Mouse (Mus musculus) CH12.LX (cell line): ENCODE measurements at regions not wholly inside any gene's neighbourhood (a gene's known extent, or its start where the extent isn't known, plus 50 kb on each side); places are given as distances from the start of the nearest gene placed in this dataset.

Experiments
- DNase-seq: peaks from one replicate; pipeline ENCODE4 v3.0.0-alpha.2; 2013; ENCODE audit errors: extremely low read depth
- H3K27ac ChIP-seq: 2 replicates; pipeline ENCODE4 v1.5.1; 2012; ENCODE audit warnings: low read depth, mild to moderate bottlenecking, control low read depth, moderate library complexity; ENCODE audit not compliant: insufficient read depth
- H3K27me3 ChIP-seq: replicated peaks from 2 replicates; pipeline ENCODE3; 2012; ENCODE audit warnings: inconsistent platforms
- H3K36me3 ChIP-seq, 2 experiments: replicated peaks in 1 of 2; 2 replicates each; pipeline versions ENCODE3 to v1.6.1; 2012; ENCODE audit warnings: inconsistent platforms in 1 of 2, low read length in 1 of 2, mild to moderate bottlenecking in 1 of 2, mixed read lengths in 1 of 2, moderate library complexity in 1 of 2; ENCODE audit not compliant: control insufficient read depth in 1 of 2, insufficient read depth in 1 of 2
- H3K4me1 ChIP-seq, 2 experiments: 2 replicates each; pipeline ENCODE4 v1.6.1; 2012; ENCODE audit warnings: inconsistent platforms in 1 of 2, moderate library complexity in 1 of 2; ENCODE audit not compliant: insufficient read depth in 2 of 2, control insufficient read depth in 1 of 2
- H3K4me2 ChIP-seq: 2 replicates; pipeline ENCODE4 v1.6.1; 2012; ENCODE audit warnings: low read depth, mild to moderate bottlenecking, control low read depth; ENCODE audit not compliant: poor library complexity, insufficient read depth, severe bottlenecking
- H3K4me3 ChIP-seq, 3 experiments: fragments of 150-350 bp in 1 of 3; sonication (generic) in 1 of 3; replicated peaks in 1 of 3; 2 replicates each; pipeline versions ENCODE3 to v1.5.1; 2011 to 2012; ENCODE audit warnings: low read depth in 2 of 3, low read length in 2 of 3, mild to moderate bottlenecking in 2 of 3, moderate library complexity in 2 of 3, control low read depth in 1 of 3, improper control_type of control experiment in 1 of 3, inconsistent platforms in 1 of 3, mixed read lengths in 1 of 3; ENCODE audit not compliant: poor library complexity in 1 of 3
- H3K79me2 ChIP-seq: replicated peaks from 2 replicates; pipeline ENCODE4 v1.6.1; 2012; ENCODE audit warnings: mild to moderate bottlenecking, moderate library complexity; ENCODE audit not compliant: control insufficient read depth, poor library complexity, insufficient read depth, severe bottlenecking; ENCODE audit errors: extremely low read depth
- H3K9ac ChIP-seq: 2 replicates; pipeline ENCODE4 v1.6.1; 2012; ENCODE audit warnings: low read depth, mild to moderate bottlenecking, control low read depth, moderate library complexity; ENCODE audit not compliant: insufficient read depth
- H3K9me3 ChIP-seq: replicated peaks from 2 replicates; pipeline ENCODE3; 2012; ENCODE audit warnings: low read length, inconsistent platforms, mixed read lengths
- BHLHE40 ChIP-seq: IDR thresholded peaks from 2 replicates; pipeline ENCODE4 v1.6.1; 2011; ENCODE audit warnings: mild to moderate bottlenecking, low read depth, low read length, improper control_type of control experiment
- CHD1 ChIP-seq: IDR thresholded peaks from 2 replicates; pipeline ENCODE4 v1.6.1; 2012; ENCODE audit warnings: low read depth, low read length, improper control_type of control experiment, inconsistent platforms
- CHD2 ChIP-seq: IDR thresholded peaks from 2 replicates; pipeline ENCODE4 v1.6.1; 2011; ENCODE audit warnings: low read length, improper control_type of control experiment
- CTCF ChIP-seq, 2 experiments: IDR thresholded peaks in 1 of 2; conservative IDR thresholded peaks in 1 of 2; 2 replicates each; pipeline ENCODE4 v1.5.1; 2011 to 2012; ENCODE audit warnings: low read depth in 2 of 2, low read length in 2 of 2, improper control_type of control experiment in 1 of 2, inconsistent platforms in 1 of 2, mild to moderate bottlenecking in 1 of 2, moderate library complexity in 1 of 2
- E2F4 ChIP-seq: IDR thresholded peaks from 2 replicates; pipeline ENCODE4 v1.6.1; 2011; ENCODE audit warnings: low read depth, low read length, improper control_type of control experiment; ENCODE audit not compliant: insufficient replicate concordance
- ETS1 ChIP-seq: conservative IDR thresholded peaks from 2 replicates; pipeline ENCODE4 v1.6.1; 2012; ENCODE audit warnings: low read depth, mild to moderate bottlenecking, inconsistent platforms, low read length, improper control_type of control experiment, moderate library complexity
- IRF4 ChIP-seq: IDR thresholded peaks from 2 replicates; pipeline ENCODE4 v1.6.1; 2014; ENCODE audit warnings: low read depth, mild to moderate bottlenecking, inconsistent platforms, low read length, improper control_type of control experiment
- KAT2A ChIP-seq: IDR thresholded peaks from 2 replicates; pipeline ENCODE4 v1.6.1; 2012; ENCODE audit warnings: low read length, improper control_type of control experiment, inconsistent platforms; ENCODE audit not compliant: insufficient replicate concordance
- MAX ChIP-seq: IDR thresholded peaks from 2 replicates; pipeline ENCODE4 v1.6.1; 2011; ENCODE audit warnings: low read length, improper control_type of control experiment
- MYC ChIP-seq: IDR thresholded peaks from 2 replicates; pipeline ENCODE4 v1.6.1; 2011; ENCODE audit warnings: low read depth, mild to moderate bottlenecking, improper control_type of control experiment, low read length
- PAX5 ChIP-seq: IDR thresholded peaks from 2 replicates; pipeline ENCODE4 v1.6.1; 2012; ENCODE audit warnings: low read length, inconsistent platforms, mixed read lengths
- RAD21 ChIP-seq: IDR thresholded peaks from 2 replicates; pipeline ENCODE4 v1.6.1; 2011; ENCODE audit warnings: low read depth, mild to moderate bottlenecking, low read length, improper control_type of control experiment, moderate library complexity
- SIN3A ChIP-seq: IDR thresholded peaks from 2 replicates; pipeline ENCODE4 v1.6.1; 2012; ENCODE audit warnings: low read length, improper control_type of control experiment, inconsistent platforms
- TBP ChIP-seq: conservative IDR thresholded peaks from 2 replicates; pipeline ENCODE4 v1.6.1; 2011; ENCODE audit warnings: low read depth, low read length, improper control_type of control experiment
- USF1 ChIP-seq: IDR thresholded peaks from 2 replicates; pipeline ENCODE4 v1.6.1; 2014; ENCODE audit warnings: low read depth, mild to moderate bottlenecking, inconsistent platforms, low read length, improper control_type of control experiment
- ZC3H11A ChIP-seq: IDR thresholded peaks from 2 replicates; pipeline ENCODE4 v1.6.1; 2012; ENCODE audit warnings: low read depth, mild to moderate bottlenecking, inconsistent platforms, low read length, improper control_type of control experiment
- ZKSCAN1 ChIP-seq: IDR thresholded peaks from 2 replicates; pipeline ENCODE4 v1.6.1; 2012; ENCODE audit warnings: low read depth, inconsistent platforms, low read length, improper control_type of control experiment, borderline replicate concordance
- dilution Hi-C: fragments of 300-500 bp; cut with MboI; formaldehyde crosslinking; loops from 2 replicates; pipeline ENCODE4 v1.14.3; 2020; ENCODE audit warnings: low sequenced_read_pairs; ENCODE audit not compliant: extremely low pct_unique_long_range_greater_than_20kb, extremely low pct_ligation_motif_present
- in situ Hi-C: fragments of 300-500 bp; cut with MboI; formaldehyde crosslinking; loops from 3 replicates; pipeline ENCODE4 v1.14.3; 2019; ENCODE audit warnings: low sequenced_read_pairs, low pct_ligation_motif_present, low pct_unique_long_range_greater_than_20kb, mixed read lengths

GRCm38 (mm10) chr1:43300676-43301075 is 103.9 kb upstream of the Fhl2 start:
- no peak overlapping the region for H3K4me2 ChIP-seq
- dilution Hi-C loops = no loop called here
- H3K9ac ChIP-seq = no peak overlapping the region
- H3K27ac ChIP-seq = no peak overlapping the region
- TF ChIP-seq RAD21 = no peak
- TF ChIP-seq TBP = no peak
- TF ChIP-seq ZKSCAN1 = no peak
- no peak for TF ChIP-seq ZC3H11A
- TF ChIP-seq CHD2 = no peak
- TF ChIP-seq USF1 = no peak
- no peak for TF ChIP-seq CTCF (conservative IDR thresholded peaks at IDR 0.05 in 1 of 2, IDR thresholded peaks at IDR 0.05 in 1 of 2; ENCODE audit: low read depth in 2 of 2, low read length in 2 of 2)
- no peak for TF ChIP-seq BHLHE40
- no peak for TF ChIP-seq CHD1
- no peak for TF ChIP-seq E2F4
- no peak for TF ChIP-seq SIN3A
- TF ChIP-seq IRF4 = no peak
- TF ChIP-seq MAX = no peak
- TF ChIP-seq MYC = no peak
- TF ChIP-seq ETS1 = no peak
- H3K27me3 ChIP-seq = no peaks in the 10 kb centered on the region
- DNase-seq = no peak
- H3K9me3 ChIP-seq = no peaks in the 10 kb centered on the region
- no peaks in the 10 kb centered on the region for H3K36me3 ChIP-seq
- no peaks in the 10 kb centered on the region for H3K79me2 ChIP-seq
- peaks cover 4 to 5% of the 10 kb centered on the region in 2 experiments for H3K4me1 ChIP-seq
- in situ Hi-C loops = no loop called here
- no peak overlapping the region for H3K4me3 ChIP-seq

GRCm38 (mm10) chr1:43301866-43302571 is 105.2 kb upstream of the Fhl2 start:
- Histone ChIP-seq H3K4me1 (peaks cover 4 to 5% of the 10 kb centered on the region in 2 experiments), H3K79me2 (no peaks in the 10 kb centered on the region), H3K27ac (no peak overlapping the region), H3K36me3 (no peaks in the 10 kb centered on the region), H3K27me3 (no peaks in the 10 kb centered on the region), H3K9ac (no peak overlapping the region), H3K9me3 (no peaks in the 10 kb centered on the region), H3K4me2 (no peak overlapping the region), H3K4me3 (no peak overlapping the region)
- dilution Hi-C loops = no loop called here
- DNase-seq = no peak
- TF ChIP-seq KAT2A (no peak), ZC3H11A (no peak), MAX (no peak), IRF4 (no peak), PAX5 (no peak)
- in situ Hi-C loops = no loop called here
